Mouse (Mus musculus) left cerebral cortex, postnatal 25 days (tissue): ENCODE measurements around the gene Pebp1. TPM values are rescaled to one million over a fixed set of nuclear protein-coding genes. Genes with fewer than 3 reads are reported as not detected.

Experiments
- DNase-seq, 2 experiments: peaks; one replicate each; pipeline ENCODE4 v3.0.0; 2022; ENCODE audit warnings: low spot score in 2 of 2, mixed read lengths in 1 of 2
- intact Hi-C: fragments of 180-260 bp; cut with DNase I; formaldehyde crosslinking; loops from one replicate; pipeline ENCODE4 v1.15.1; 2025
- total RNA-seq, 2 experiments: library from RNA; stranded (reverse); gene quantifications; 2 replicates each; pipeline ENCODE4 v1.2.3; 2021

Gene Pebp1
- total RNA-seq, 2 experiments from 2014 or later: 685 to 722 TPM

- intact Hi-C loops: no loop called here
- no peak for DNase-seq
Observed at GRCm38 (mm10) chr5:117290081-117290480, 2.7 kb upstream of the Pebp1 start.

GRCm38 (mm10) chr5:117289646-117290045 lies 2.2 kb upstream of the Pebp1 start:
- intact Hi-C loops: loop anchor here (5.0 kb wide), 1 partner anchor 172 kb away; the partner anchor contains the start of gene Suds3
- DNase-seq: no peak

- intact Hi-C loops: loop anchor here (5.0 kb wide), 1 partner anchor 169 kb away; the partner anchor contains the start of gene Suds3
- no peak for DNase-seq
Observed at GRCm38 (mm10) chr5:117286286-117286685, 1.1 kb downstream of the Pebp1 start.

GRCm38 (mm10) chr5:117285266-117285665 lies 2.2 kb downstream of the Pebp1 start:
- intact Hi-C loops: loop anchor here (5.0 kb wide), 1 partner anchor 168 kb away; the partner anchor contains the start of gene Suds3

GRCm38 (mm10) chr5:117284682-117285081 lies 2.7 kb downstream of the Pebp1 start:
- no peak for DNase-seq
- intact Hi-C loops: loop anchor here (5.0 kb wide), 1 partner anchor 167 kb away; the partner anchor contains the start of gene Suds3

More at GRCm38 (mm10) chr5:117285266-117285665, 2.2 kb downstream of the Pebp1 start:
- DNase-seq: no peak

- DNase-seq: peak in 1 of 2 experiments; percentile 53
- intact Hi-C loops: no loop called here
Observed at GRCm38 (mm10) chr5:117284029-117284428, 3.4 kb downstream of the Pebp1 start.

GRCm38 (mm10) chr5:117282360-117282759 lies 5.1 kb downstream of the Pebp1 start:
- no peak for DNase-seq
- intact Hi-C loops: no loop called here

GRCm38 (mm10) chr5:117281536-117281935 lies 5.9 kb downstream of the Pebp1 start:
- intact Hi-C loops: no loop called here
- DNase-seq: no peak

GRCm38 (mm10) chr5:117279669-117280050 lies 7.8 kb downstream of the Pebp1 start:
- intact Hi-C loops: no loop called here
- DNase-seq: no peak

- intact Hi-C loops: no loop called here
- no peak for DNase-seq
Observed at GRCm38 (mm10) chr5:117278809-117279668, 8.4 kb downstream of the Pebp1 start.

GRCm38 (mm10) chr5:117277784-117278183 lies 9.6 kb downstream of the Pebp1 start:
- DNase-seq: no peak
- intact Hi-C loops: no loop called here

GRCm38 (mm10) chr5:117274817-117275216 lies 12.6 kb downstream of the Pebp1 start:
- no peak for DNase-seq
- intact Hi-C loops: no loop called here

GRCm38 (mm10) chr5:117271945-117272344 lies 15.5 kb downstream of the Pebp1 start:
- intact Hi-C loops: no loop called here
- peak; percentile 64 to 94 for DNase-seq

GRCm38 (mm10) chr5:117269395-117269794 lies 18.0 kb downstream of the Pebp1 start:
- DNase-seq: no peak
- intact Hi-C loops: no loop called here

GRCm38 (mm10) chr5:117268749-117269148 lies 18.7 kb downstream of the Pebp1 start:
- no peak for DNase-seq
- intact Hi-C loops: no loop called here

GRCm38 (mm10) chr5:117267913-117268312 lies 19.5 kb downstream of the Pebp1 start:
- no peak for DNase-seq
- intact Hi-C loops: no loop called here

GRCm38 (mm10) chr5:117264701-117265100 lies 22.7 kb downstream of the Pebp1 start:
- no peak for DNase-seq
- intact Hi-C loops: no loop called here

GRCm38 (mm10) chr5:117263566-117263965 lies 23.9 kb downstream of the Pebp1 start:
- DNase-seq: no peak
- intact Hi-C loops: no loop called here

GRCm38 (mm10) chr5:117258276-117258675 lies 29.1 kb downstream of the Pebp1 start:
- intact Hi-C loops: no loop called here

GRCm38 (mm10) chr5:117251763-117252162 lies 35.7 kb downstream of the Pebp1 start:
- intact Hi-C loops: no loop called here

More at GRCm38 (mm10) chr5:117258276-117258675, 29.1 kb downstream of the Pebp1 start:
- no peak for DNase-seq

GRCm38 (mm10) chr5:117250796-117251195 lies 36.6 kb downstream of the Pebp1 start:
- DNase-seq: peak in 1 of 2 experiments; percentile 70
- intact Hi-C loops: no loop called here

More at GRCm38 (mm10) chr5:117251763-117252162, 35.7 kb downstream of the Pebp1 start:
- no peak for DNase-seq
